Mouse (Mus musculus): ENCODE data around the gene Gnb2. TPM values are rescaled to one million over a fixed set of nuclear protein-coding genes. Genes with fewer than 3 reads are reported as not detected.

Gene Gnb2
- polyA plus RNA-seq, 1 experiment from 2014 or later: 150 TPM

DNA sequence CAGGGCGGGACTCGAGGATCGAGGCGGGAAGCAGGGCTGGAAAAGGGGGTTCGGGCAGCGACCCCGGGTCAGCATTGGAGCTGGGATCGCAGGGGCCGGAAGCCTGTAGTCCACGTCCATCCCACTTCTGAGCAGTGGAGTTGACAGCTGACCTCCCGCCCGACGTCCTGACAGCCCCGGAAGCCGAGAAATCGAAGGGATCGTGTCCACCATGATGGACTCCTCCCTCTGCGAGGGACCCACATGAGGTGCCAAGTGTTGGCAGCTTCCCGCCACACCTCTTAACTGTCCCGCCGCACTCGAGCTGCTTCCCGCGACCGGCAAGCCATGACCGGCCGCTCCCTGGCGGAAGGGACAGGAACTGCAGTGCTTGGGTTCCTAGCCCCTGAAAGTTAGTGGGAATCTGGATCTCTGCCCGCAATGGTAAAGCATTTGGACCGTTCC is 30.6 kb downstream of the Gnb2 start:
- Histone ChIP-seq H3K27me3 (no peaks in the 10 kb centered on the region), H3K9ac (peak overlapping the region; percentile 67), H3K9me3 (replicated peaks) (no peaks in the 10 kb centered on the region), H3K4me1 (replicated peaks) (peaks cover 27% of the 10 kb centered on the region), H3K27ac (replicated peaks) (peak overlapping the region; percentile 92), H3K36me3 (replicated peaks) (peaks cover 15% of the 10 kb centered on the region), H3K4me3 (replicated peaks) (peak overlapping the region; percentile 75), H3K4me2 (peak overlapping the region; percentile 90)
- WGBS (ENCODE audit: insufficient replicate concordance): 1% methylated on average over 28 of the region's 30 CpGs
- peak; percentile 84 for ATAC-seq (ENCODE audit: insufficient read depth)

DNA sequence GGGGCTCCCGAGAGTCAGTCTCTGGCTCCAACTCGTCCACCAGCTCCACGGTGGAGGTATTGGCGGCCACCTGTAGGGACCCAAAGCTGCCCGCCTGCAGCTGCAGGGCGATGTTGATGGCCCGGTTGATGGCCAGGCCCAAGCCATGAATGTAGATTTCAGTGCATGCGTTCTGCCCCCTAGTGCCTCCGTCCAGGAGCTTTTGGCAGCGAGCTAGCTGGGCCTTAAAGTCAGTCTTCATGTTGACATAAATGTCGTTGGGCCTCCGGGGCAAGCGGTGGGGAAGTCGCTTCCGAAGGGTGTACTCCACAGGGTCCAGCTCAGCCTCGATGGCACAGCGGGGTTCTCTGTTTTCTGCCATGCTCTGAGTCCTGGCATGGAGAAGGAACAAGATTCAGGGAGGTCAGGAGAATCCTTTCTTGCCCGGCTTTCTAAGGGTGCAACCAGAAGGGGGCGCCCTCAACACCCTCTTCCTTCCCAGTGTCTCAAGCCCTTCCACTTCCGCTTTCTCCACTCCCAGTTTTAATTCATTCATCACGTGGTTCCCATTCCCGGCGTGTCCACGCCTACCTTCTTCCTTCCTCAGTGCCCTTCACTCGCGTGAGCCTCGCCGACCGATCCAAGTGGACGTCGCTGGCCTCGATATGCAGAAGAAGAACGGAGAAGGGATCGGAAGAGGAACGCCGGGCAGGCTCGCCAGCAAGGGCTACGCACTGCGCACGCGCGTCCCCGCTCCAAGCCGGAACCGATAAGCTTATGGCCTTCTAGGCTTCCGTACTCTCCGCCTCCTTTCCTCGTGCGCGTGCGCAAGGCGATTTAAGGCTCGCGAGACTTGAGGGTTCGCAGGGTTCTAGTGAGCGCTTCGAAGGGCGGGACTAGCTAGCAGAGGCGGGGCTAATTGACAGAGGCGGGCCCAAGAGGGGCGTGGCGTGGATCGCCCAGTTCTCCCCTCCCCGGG is 31.3 kb downstream of the Gnb2 start, which contains the start of gene Pop7:
Gene Pop7 (minus strand): TSS at position 810 of the 958 bp plus-strand sequence.
- Histone ChIP-seq H3K9me3 (replicated peaks) (no peaks in the 10 kb centered on the region), H3K27ac (replicated peaks) (peak within 1 kb of the TSS; percentile 92), H3K4me1 (replicated peaks) (peaks cover 27% of the 10 kb centered on the region), H3K9ac (peak within 1 kb of the TSS; percentile 71), H3K4me2 (peak within 1 kb of the TSS; percentile 90), H3K36me3 (replicated peaks) (peaks cover 15% of the 10 kb centered on the region), H3K4me3 (replicated peaks) (peak within 1 kb of the TSS; percentile 75), H3K27me3 (no peaks in the 10 kb centered on the region)
- 1% methylated on average over 64 of the region's 64 CpGs for WGBS (ENCODE audit: insufficient replicate concordance)
- peak; percentile 94 for ATAC-seq (ENCODE audit: insufficient read depth)

DNA sequence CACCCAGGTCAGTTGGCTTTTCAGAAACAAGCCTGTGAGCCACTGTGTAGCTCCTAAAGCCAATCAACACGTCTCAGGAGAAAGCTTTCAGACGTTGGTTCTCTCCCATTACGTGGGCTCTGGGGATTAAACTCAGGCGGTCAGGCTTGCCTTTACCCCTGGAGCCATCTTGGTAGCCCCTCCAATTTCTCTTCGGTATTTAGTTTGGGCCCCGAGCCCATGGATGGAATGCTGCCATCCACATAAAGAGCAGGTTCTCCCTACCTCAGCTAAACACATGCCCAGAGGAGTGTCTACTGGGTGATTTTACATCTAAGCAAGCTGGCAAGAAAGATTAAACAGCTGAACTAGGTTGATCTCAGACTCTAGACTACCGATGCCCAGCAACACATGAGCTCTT is 33.1 kb downstream of the Gnb2 start:
- H3K4me2 ChIP-seq: no peak overlapping the region
- WGBS (ENCODE audit: insufficient replicate concordance): 80% methylated on average over 7 of the region's 7 CpGs
- ATAC-seq (ENCODE audit: insufficient read depth): no peak
- no peak overlapping the region for H3K9ac ChIP-seq
- no peaks in the 10 kb centered on the region for H3K9me3 ChIP-seq (replicated peaks)
- peaks cover 27% of the 10 kb centered on the region for H3K4me1 ChIP-seq (replicated peaks)
- H3K36me3 ChIP-seq (replicated peaks): peaks cover 15% of the 10 kb centered on the region
- H3K27me3 ChIP-seq: no peaks in the 10 kb centered on the region
- no peak overlapping the region for H3K27ac ChIP-seq (replicated peaks)
- H3K4me3 ChIP-seq (replicated peaks): no peak overlapping the region

DNA sequence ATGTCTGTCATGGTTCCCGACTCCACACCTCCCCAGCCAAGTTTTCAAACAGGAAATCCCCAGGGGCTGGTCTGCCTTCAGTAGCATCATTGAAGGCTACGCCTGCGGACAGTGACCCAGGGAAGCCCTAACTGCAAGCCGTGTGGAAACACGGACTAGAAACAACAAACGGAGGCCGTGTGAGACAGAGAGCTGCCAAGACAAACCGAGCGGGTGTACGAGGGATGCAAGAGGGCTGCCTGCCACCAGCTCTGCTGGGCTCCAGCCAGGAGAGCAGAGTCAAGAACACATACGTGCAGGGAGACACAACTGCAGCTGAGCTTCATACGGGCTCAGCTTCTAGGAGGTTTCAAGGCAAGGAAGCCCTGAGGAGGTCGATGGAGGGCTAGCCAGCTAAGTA is 39.5 kb downstream of the Gnb2 start:
- 70% methylated on average over 13 of the region's 13 CpGs for WGBS (ENCODE audit: insufficient replicate concordance)
- Histone ChIP-seq H3K9ac (no peak overlapping the region), H3K27me3 (no peaks in the 10 kb centered on the region), H3K27ac (replicated peaks) (no peak overlapping the region), H3K4me3 (replicated peaks) (no peak overlapping the region), H3K4me2 (no peak overlapping the region), H3K4me1 (replicated peaks) (no peaks in the 10 kb centered on the region), H3K36me3 (replicated peaks) (no peaks in the 10 kb centered on the region), H3K9me3 (replicated peaks) (no peaks in the 10 kb centered on the region)
- ATAC-seq (ENCODE audit: insufficient read depth): no peak

GRCm38 (mm10) chr5:137491559-137491958 is 41.8 kb downstream of the Gnb2 start:
- Histone ChIP-seq H3K27ac (replicated peaks) (no peak overlapping the region), H3K4me2 (no peak overlapping the region), H3K4me3 (replicated peaks) (no peak overlapping the region), H3K4me1 (replicated peaks) (no peaks in the 10 kb centered on the region), H3K9me3 (replicated peaks) (no peaks in the 10 kb centered on the region), H3K36me3 (replicated peaks) (no peaks in the 10 kb centered on the region), H3K27me3 (peaks cover 11% of the 10 kb centered on the region), H3K9ac (no peak overlapping the region)
- no peak for ATAC-seq (ENCODE audit: insufficient read depth)
- 47% methylated on average over 4 of the region's 4 CpGs for WGBS (ENCODE audit: insufficient replicate concordance)

- Histone ChIP-seq H3K36me3 (replicated peaks) (no peaks in the 10 kb centered on the region), H3K9ac (no peak overlapping the region), H3K27ac (replicated peaks) (no peak overlapping the region), H3K4me3 (replicated peaks) (no peak overlapping the region), H3K27me3 (peaks cover 48% of the 10 kb centered on the region), H3K4me2 (no peak overlapping the region), H3K9me3 (replicated peaks) (no peaks in the 10 kb centered on the region), H3K4me1 (replicated peaks) (no peaks in the 10 kb centered on the region)
- ATAC-seq (ENCODE audit: insufficient read depth): no peak
- WGBS (ENCODE audit: insufficient replicate concordance): 63% methylated on average over 7 of the region's 7 CpGs
Observed at GRCm38 (mm10) chr5:137487616-137488015, 45.7 kb downstream of the Gnb2 start.

GRCm38 (mm10) chr5:137485851-137486155 is 47.5 kb downstream of the Gnb2 start:
- ATAC-seq (ENCODE audit: insufficient read depth): no peak
- no peak overlapping the region for H3K9ac ChIP-seq
- no peaks in the 10 kb centered on the region for H3K9me3 ChIP-seq (replicated peaks)
- peak overlapping the region; percentile 47 for H3K4me2 ChIP-seq
- H3K27ac ChIP-seq (replicated peaks): no peak overlapping the region
- peaks cover 48% of the 10 kb centered on the region for H3K27me3 ChIP-seq
- 5% methylated on average over 17 of the region's 17 CpGs for WGBS (ENCODE audit: insufficient replicate concordance)
- H3K36me3 ChIP-seq (replicated peaks): no peaks in the 10 kb centered on the region
- peak overlapping the region; percentile 46 for H3K4me3 ChIP-seq (replicated peaks)
- no peaks in the 10 kb centered on the region for H3K4me1 ChIP-seq (replicated peaks)

DNA sequence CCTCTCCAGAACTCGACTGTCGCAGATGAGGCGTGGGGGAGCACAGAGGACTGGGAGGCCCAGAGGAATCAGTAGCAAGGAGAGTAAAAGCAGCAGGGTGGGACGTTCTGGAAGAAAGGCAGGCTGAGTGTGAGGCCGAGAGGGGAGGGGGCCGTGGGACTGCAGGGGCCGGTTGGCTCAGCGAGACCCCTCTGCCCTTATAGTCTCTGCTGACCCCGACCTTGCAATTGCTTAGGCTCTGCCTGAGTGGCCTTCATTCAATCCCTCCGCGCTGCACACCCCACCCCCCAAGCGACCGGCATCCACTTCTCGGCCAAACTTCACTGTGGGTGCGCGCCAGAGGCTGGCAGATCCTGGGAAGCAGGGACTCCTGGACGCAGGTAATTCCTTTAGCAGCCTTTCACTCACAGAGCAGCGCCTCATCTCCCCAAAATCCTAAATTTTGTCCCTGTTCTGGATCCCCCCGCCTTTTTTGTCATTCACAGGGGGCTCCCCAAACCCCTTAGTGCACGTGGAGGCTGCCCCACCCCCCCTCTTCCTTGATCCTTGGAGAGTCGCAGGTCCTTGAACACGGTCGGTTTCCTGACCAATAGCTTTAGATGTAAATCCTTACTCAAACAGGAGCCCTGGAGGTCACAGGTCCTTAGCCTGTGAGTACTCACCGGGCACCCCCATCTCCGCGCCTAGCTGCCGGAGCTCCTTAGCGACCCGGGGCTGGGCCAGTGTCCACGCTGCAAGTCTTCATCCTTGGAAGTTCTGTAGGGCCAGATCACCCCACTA is 48.0 kb downstream of the Gnb2 start:
- no peak overlapping the region for H3K27ac ChIP-seq (replicated peaks)
- H3K4me3 ChIP-seq (replicated peaks): peak overlapping the region; percentile 46
- no peaks in the 10 kb centered on the region for H3K36me3 ChIP-seq (replicated peaks)
- no peak for ATAC-seq (ENCODE audit: insufficient read depth)
- H3K9ac ChIP-seq: no peak overlapping the region
- no peaks in the 10 kb centered on the region for H3K4me1 ChIP-seq (replicated peaks)
- H3K4me2 ChIP-seq: peak overlapping the region; percentile 47
- no peaks in the 10 kb centered on the region for H3K9me3 ChIP-seq (replicated peaks)
- WGBS (ENCODE audit: insufficient replicate concordance): 19% methylated on average over 30 of the region's 30 CpGs
- H3K27me3 ChIP-seq: peaks cover 48% of the 10 kb centered on the region

GRCm38 (mm10) chr5:137481897-137482296 is 51.4 kb downstream of the Gnb2 start:
- peak; percentile 78 for ATAC-seq (ENCODE audit: insufficient read depth)
- H3K27ac ChIP-seq (replicated peaks): peak overlapping the region; percentile 67
- WGBS (ENCODE audit: insufficient replicate concordance): 37% methylated on average over 8 of the region's 8 CpGs

DNA sequence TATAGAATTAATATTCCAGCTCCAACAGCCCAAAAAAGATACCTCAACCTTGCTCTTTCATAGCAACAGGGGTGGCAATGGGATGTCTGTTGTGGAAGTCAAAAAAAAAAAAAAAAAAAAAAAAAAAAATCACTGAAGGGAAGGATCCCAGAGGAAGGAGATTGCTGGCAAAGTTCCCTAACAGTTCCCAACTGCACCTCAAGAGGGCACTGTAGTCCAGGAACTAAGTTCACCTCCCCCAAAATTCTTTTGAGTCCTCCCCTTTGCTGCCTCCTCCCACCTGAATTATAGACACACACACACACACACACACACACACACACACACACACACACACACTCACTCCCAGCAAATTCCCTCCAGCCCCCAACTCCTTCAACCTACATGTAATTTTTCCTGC is 52.2 kb downstream of the Gnb2 start:
- ATAC-seq (ENCODE audit: insufficient read depth): no peak
- H3K9me3 ChIP-seq (replicated peaks): no peaks in the 10 kb centered on the region
- H3K4me2 ChIP-seq: no peak overlapping the region
- H3K27ac ChIP-seq (replicated peaks): 0 out of 2 replicates have a peak overlapping the region, but pooled peaks have one; percentile 67
- peaks cover 36% of the 10 kb centered on the region for H3K27me3 ChIP-seq
- no peak overlapping the region for H3K4me3 ChIP-seq (replicated peaks)
- no peaks in the 10 kb centered on the region for H3K36me3 ChIP-seq (replicated peaks)
- H3K4me1 ChIP-seq (replicated peaks): no peaks in the 10 kb centered on the region
- no peak overlapping the region for H3K9ac ChIP-seq

More at GRCm38 (mm10) chr5:137481897-137482296, 51.4 kb downstream of the Gnb2 start:
- H3K4me3 ChIP-seq (replicated peaks): no peak overlapping the region
- H3K9ac ChIP-seq: no peak overlapping the region
- H3K36me3 ChIP-seq (replicated peaks): no peaks in the 10 kb centered on the region
- peaks cover 43% of the 10 kb centered on the region for H3K27me3 ChIP-seq
- no peaks in the 10 kb centered on the region for H3K9me3 ChIP-seq (replicated peaks)
- no peaks in the 10 kb centered on the region for H3K4me1 ChIP-seq (replicated peaks)
- H3K4me2 ChIP-seq: no peak overlapping the region; the same call in 1 of the 2 replicates

Measured in liver, embryonic 15.5 days (tissue).